Mouse (Mus musculus) Patski (cell line): ENCODE data around the gene Pnn. TPM values are rescaled to one million over a fixed set of nuclear protein-coding genes. Genes with fewer than 3 reads are reported as not detected.

Source experiments
- ATAC-seq: fragments of 100-300 bp; one replicate; pipeline ENCODE4 v1.8.0; 2021
- CTCF ChIA-PET: fragments of 350-600 bp; sonication (Branson Sonifier 250); formaldehyde crosslinking; loops from one replicate; lab custom pipeline; 2022; ENCODE audit warnings: inconsistent platforms; lab: Charles Lee
- POLR2A ChIA-PET: fragments of 350-600 bp; sonication (Branson Sonifier 250); formaldehyde crosslinking; loops from one replicate; lab custom pipeline; 2022; ENCODE audit warnings: antibody characterized with exemption, inconsistent platforms; lab: Charles Lee
- DNase-seq: peaks from one replicate; pipeline ENCODE4 v3.0.0-alpha.2; 2011; ENCODE audit warnings: low read depth, low spot score
- H3K27me3 ChIP-seq: fragments of 371-371 bp; one replicate; pipeline ENCODE4 v1.5.1; 2021
- CTCF ChIP-seq: fragments of 100-300 bp; IDR thresholded peaks from one replicate; pipeline ENCODE4 v1.5.1; 2021
- in situ Hi-C: fragments of 300-500 bp; cut with MboI; formaldehyde crosslinking; loops from 3 replicates; pipeline ENCODE4 v1.11.1; 2018; ENCODE audit warnings: low pct_unique_long_range_greater_than_20kb, mixed read lengths
- polyA plus RNA-seq: library from polyadenylated mRNA; unstranded; gene quantifications from one replicate; pipeline ENCODE4 v1.2.3, GENCODE M21; 2021

Gene Pnn
- 55.8 TPM for polyA plus RNA-seq

- TF ChIP-seq CTCF, result no peak
- peak; percentile 76 for DNase-seq
- CTCF ChIA-PET, result interaction anchor here (1.0 to 1.2 kb wide), 2 partner anchors 30 to 64 kb away, joined by 3 read pairs; no protein-coding TSS in a partner anchor
- POLR2A ChIA-PET, result no interaction called here
- peak; percentile 100 for ATAC-seq
- in situ Hi-C loops, result no loop called here
- no peaks in the 10 kb centered on the region for H3K27me3 ChIP-seq
These were observed at the start of gene Pnn for GRCm38 (mm10) chr12:59066448-59067077. TSS of gene Pnn (plus strand) at chr12:59066884.

- DNase-seq, result no peak
- ATAC-seq, result no peak
- CTCF ChIA-PET, result no interaction called here
- no peak for TF ChIP-seq CTCF
- H3K27me3 ChIP-seq, result no peaks in the 10 kb centered on the region
- POLR2A ChIA-PET, result no interaction called here
- in situ Hi-C loops, result no loop called here
These were observed 48.7 kb upstream of the Pnn start for GRCm38 (mm10) chr12:59017970-59018369.

GRCm38 (mm10) chr12:59019891-59020290 lies 46.8 kb upstream of the Pnn start:
- CTCF ChIA-PET, result no interaction called here
- POLR2A ChIA-PET, result no interaction called here
- in situ Hi-C loops, result no loop called here
- ATAC-seq, result no peak
- TF ChIP-seq CTCF, result no peak
- DNase-seq, result no peak
- no peaks in the 10 kb centered on the region for H3K27me3 ChIP-seq

GRCm38 (mm10) chr12:59021306-59021705 lies 45.4 kb upstream of the Pnn start:
- no peaks in the 10 kb centered on the region for H3K27me3 ChIP-seq
- in situ Hi-C loops, result no loop called here
- ChIA-PET POLR2A (no interaction called here), CTCF (no interaction called here)
- no peak for ATAC-seq
- DNase-seq, result no peak
- TF ChIP-seq CTCF, result no peak

- no peak for DNase-seq
- H3K27me3 ChIP-seq, result no peaks in the 10 kb centered on the region
- peak; percentile 46 for TF ChIP-seq CTCF
- ATAC-seq, result no peak
- POLR2A ChIA-PET, result no interaction called here
- in situ Hi-C loops, result no loop called here
- CTCF ChIA-PET, result no interaction called here
These were observed 34.6 kb upstream of the Pnn start for GRCm38 (mm10) chr12:59032101-59032500.

- ATAC-seq (no peak), DNase-seq (no peak)
- in situ Hi-C loops, result no loop called here
- POLR2A ChIA-PET, result no interaction called here
- no peak for TF ChIP-seq CTCF
- CTCF ChIA-PET, result no interaction called here
- no peaks in the 10 kb centered on the region for H3K27me3 ChIP-seq
These were observed 27.3 kb upstream of the Pnn start for GRCm38 (mm10) chr12:59039162-59039970.

- ChIA-PET CTCF (no interaction called here), POLR2A (no interaction called here)
- TF ChIP-seq CTCF, result no peak
- ATAC-seq (peak; percentile 69), DNase-seq (no peak)
- no peaks in the 10 kb centered on the region for H3K27me3 ChIP-seq
- in situ Hi-C loops, result no loop called here
These were observed 26.5 kb upstream of the Pnn start for GRCm38 (mm10) chr12:59039971-59040844.

GRCm38 (mm10) chr12:59040851-59041250 lies 25.8 kb upstream of the Pnn start:
- no peaks in the 10 kb centered on the region for H3K27me3 ChIP-seq
- in situ Hi-C loops, result no loop called here
- no peak for DNase-seq

GRCm38 (mm10) chr12:59052470-59052869 lies 14.2 kb upstream of the Pnn start:
- ChIA-PET CTCF (no interaction called here), POLR2A (no interaction called here)
- DNase-seq, result no peak
- H3K27me3 ChIP-seq, result no peaks in the 10 kb centered on the region
- in situ Hi-C loops, result no loop called here
- TF ChIP-seq CTCF, result no peak
- no peak for ATAC-seq

More at GRCm38 (mm10) chr12:59040851-59041250, 25.8 kb upstream of the Pnn start:
- ChIA-PET POLR2A (no interaction called here), CTCF (interaction anchor here (1.1 kb wide), 1 partner anchor 15 kb away, joined by 3 read pairs; no protein-coding TSS in a partner anchor)
- ATAC-seq, result no peak
- TF ChIP-seq CTCF, result no peak

- TF ChIP-seq CTCF, result no peak
These were observed 13.5 kb upstream of the Pnn start for GRCm38 (mm10) chr12:59053166-59053565.

More at GRCm38 (mm10) chr12:59053166-59053565, 13.5 kb upstream of the Pnn start:
- CTCF ChIA-PET, result no interaction called here
- POLR2A ChIA-PET, result no interaction called here
- in situ Hi-C loops, result no loop called here
- ATAC-seq (no peak), DNase-seq (no peak)
- H3K27me3 ChIP-seq, result no peaks in the 10 kb centered on the region
